Mouse (Mus musculus): ENCODE results near the gene Ascc3.

The Ascc3 gene

DNA sequence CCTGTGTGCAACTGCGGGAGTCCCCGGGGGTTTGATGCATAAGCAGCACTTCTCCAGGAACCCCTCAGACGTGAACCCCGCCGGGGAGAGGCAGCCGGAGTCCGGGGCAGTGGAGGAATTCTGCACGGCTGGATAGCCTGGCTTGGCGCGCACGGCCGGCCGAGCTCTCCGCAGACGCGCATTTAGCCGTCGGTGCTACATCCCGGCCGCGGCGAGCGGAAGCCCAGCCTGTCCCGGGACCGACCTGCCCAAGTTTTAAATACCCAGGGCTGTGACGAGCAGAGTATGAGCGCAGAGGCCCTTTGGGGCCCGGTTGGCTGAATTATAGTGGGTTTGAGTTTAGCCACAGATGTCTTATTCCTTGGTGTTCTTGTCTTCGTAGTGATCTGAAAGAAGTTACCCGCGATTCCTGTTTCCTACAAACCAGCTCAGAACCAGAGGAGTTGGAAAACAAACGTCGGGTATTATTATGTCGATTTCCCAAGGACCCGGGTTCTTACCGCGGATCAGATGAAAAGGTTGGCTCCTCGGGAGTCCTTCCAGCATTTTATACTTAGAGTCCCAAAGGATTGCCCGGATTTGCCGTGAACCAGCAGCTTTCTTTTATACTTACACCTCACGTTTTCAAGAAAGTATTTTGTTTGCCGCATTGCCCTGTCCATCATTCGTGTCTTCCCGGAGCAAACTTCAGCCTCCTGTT lies 302.8 kb downstream of the Ascc3 start:
- no peak for DNase-seq (ENCODE audit: low spot score)

DNA sequence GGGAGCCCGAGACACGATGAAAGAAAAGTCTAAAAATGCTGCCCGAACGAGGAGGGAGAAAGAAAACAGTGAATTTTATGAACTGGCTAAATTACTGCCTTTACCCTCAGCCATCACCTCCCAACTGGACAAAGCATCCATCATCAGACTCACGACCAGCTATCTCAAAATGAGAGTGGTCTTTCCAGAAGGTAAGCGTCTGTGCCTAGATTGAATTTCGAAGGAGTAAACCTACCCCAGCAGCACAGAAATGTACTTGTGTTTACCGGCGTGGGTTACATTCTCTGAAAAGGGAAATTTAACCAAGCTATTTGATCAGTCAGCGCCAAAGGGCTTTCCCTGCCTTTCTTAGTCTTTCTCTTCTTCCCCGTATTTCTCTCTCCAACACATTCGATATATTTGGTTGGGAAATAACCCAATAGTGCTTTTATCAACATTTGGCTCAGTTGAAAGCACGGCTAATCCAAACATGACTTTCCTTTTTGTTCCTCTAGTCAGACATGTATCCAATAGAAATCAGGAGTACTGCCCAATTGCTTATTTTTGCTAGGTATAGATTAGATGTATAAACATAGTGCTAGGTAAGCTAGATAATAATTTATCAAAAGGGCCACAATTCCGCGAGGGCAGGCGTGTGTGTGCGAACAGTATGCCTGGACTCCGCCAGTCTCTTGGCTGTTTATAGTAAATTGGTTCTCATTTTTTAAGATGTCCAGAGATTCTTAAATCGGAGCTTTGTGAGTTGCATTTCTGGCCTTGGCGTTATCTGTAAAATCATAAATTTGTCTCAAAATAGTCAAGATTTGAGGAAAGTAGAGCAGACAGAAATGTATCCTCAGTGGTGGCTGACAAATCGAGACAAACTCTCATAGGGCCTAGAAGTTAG lies 303.7 kb downstream of the Ascc3 start:
- DNase-seq (ENCODE audit: low spot score): no peak

DNA sequence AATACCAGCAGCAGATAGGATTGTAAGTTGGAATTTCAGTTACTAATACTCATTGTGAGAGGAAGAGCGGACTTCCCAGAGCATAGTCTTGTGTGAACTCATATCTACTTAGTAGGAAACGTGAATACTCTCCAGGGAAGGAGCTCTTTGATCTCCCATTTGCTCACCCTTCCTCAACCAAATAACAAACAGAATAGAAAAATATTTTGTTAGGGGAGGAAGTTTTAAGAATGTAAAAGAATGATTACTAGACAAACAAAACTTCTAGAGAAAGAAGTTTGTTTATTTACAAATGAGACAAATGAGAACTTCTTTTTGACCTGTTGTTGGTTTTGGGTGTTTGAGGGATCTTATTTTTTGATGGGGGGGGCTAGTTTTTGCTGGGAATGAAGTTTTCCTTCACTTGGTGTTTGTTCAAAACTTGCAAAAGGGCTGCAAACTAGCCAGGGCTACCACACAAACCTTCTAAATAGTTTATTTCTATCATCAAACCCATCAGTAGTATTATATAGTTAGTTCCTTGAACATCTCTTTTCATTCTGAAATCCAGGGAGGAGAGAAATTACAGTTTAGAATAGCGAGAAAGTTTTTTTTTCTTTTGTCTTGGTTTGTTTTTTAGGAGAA lies 304.4 kb downstream of the Ascc3 start:
- no peak for DNase-seq (ENCODE audit: low spot score)

- DNase-seq (ENCODE audit: low spot score): no peak
Observed at GRCm38 (mm10) chr10:50897530-50898471, 305.3 kb downstream of the Ascc3 start.

- DNase-seq (ENCODE audit: low spot score): no peak
Observed at GRCm38 (mm10) chr10:50898621-50899020, 306.2 kb downstream of the Ascc3 start.

DNA sequence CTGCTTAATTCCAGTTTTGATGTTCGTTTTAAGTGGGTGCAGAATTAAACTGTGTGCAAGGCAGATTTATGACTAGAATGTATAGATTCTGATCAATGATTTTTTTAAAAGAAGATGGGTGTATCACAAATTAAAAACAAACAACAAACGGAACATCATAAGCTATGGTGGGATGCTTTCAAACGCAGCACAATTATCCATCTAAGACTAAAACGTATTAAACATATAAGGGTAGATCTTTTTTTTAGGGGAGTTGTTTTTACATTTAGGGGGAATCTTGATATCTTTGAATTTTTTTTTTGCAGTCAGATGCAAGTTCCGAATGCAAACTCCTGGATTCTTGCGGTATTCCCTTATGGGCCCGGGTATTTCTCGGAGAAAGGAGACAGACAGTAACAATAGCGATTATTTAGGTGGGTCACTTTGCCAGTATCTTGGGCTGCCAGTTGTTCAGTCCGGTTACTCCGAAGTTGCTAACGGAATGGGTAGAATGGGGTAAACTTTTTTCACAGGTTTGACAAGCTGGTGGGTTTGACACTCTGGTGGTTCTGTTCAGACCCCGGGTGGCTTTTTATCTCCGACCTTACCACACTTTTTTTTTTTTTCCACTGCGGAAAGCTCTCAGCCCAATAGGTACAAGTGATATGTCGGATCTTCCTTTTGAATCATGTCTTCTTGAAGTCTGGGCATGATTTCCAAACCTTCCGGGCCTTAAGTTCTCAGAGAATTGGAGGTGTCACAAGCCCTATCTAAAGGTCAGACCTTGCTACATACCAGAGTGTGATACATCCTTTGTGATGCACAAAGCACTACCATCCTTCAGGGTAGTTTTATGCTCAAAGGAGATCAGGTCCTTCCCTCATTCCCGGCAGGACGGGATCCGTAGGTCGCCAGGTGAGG lies 307.6 kb downstream of the Ascc3 start:
- DNase-seq (ENCODE audit: low spot score): no peak
